Mouse (Mus musculus) spleen, adult 2 months (tissue): ENCODE data around the gene Susd3. TPM values are rescaled to one million over a fixed set of nuclear protein-coding genes. Genes with fewer than 3 reads are reported as not detected.
A peak's percentile ranks its signal among the peaks of the same experiment; 100 is the strongest.

ENCODE experiments used
- DNase-seq, 2 experiments: peaks; one replicate each; pipeline versions ENCODE4 v3.0.0 to v3.0.0-alpha.2; 2012 to 2021; ENCODE audit warnings: low spot score in 2 of 2, low read depth in 1 of 2
- H3K27ac ChIP-seq: fragments of 200-500 bp; 2 replicates; pipeline ENCODE4 v1.5.1; 2012; ENCODE audit warnings: low read length, inconsistent platforms; ENCODE audit not compliant: insufficient read depth
- H3K27me3 ChIP-seq: fragments of 200-500 bp; 2 replicates; pipeline ENCODE4 v1.6.1; 2012; ENCODE audit warnings: mild to moderate bottlenecking, moderate library complexity, low read length, inconsistent platforms; ENCODE audit not compliant: control insufficient read depth, insufficient read depth
- H3K36me3 ChIP-seq: fragments of 200-500 bp; 2 replicates; pipeline ENCODE4 v1.6.1; 2012; ENCODE audit warnings: mild to moderate bottlenecking, low read length, inconsistent platforms; ENCODE audit not compliant: control insufficient read depth, insufficient read depth
- H3K4me1 ChIP-seq: fragments of 200-500 bp; 2 replicates; pipeline ENCODE4 v1.6.1; 2011; ENCODE audit warnings: inconsistent platforms; ENCODE audit not compliant: control insufficient read depth, insufficient read depth, insufficient read length
- H3K4me3 ChIP-seq: fragments of 200-500 bp; 2 replicates; pipeline ENCODE4 v1.5.1; 2011; ENCODE audit warnings: mild to moderate bottlenecking, inconsistent platforms; ENCODE audit not compliant: insufficient read depth, insufficient read length; ENCODE audit errors: extremely low read depth
- CTCF ChIP-seq: fragments of 200-500 bp; IDR thresholded peaks from 2 replicates; pipeline ENCODE4 v1.5.1; 2011; ENCODE audit warnings: mild to moderate bottlenecking, inconsistent platforms; ENCODE audit not compliant: insufficient read depth, insufficient read length, insufficient replicate concordance; ENCODE audit errors: extremely low read depth
- POLR2A ChIP-seq: fragments of 200-500 bp; IDR thresholded peaks from 2 replicates; pipeline ENCODE4 v1.6.1; 2011; ENCODE audit warnings: low read depth, low read length, inconsistent platforms
- WGBS: fragments of 180-500 bp; shearing (Covaris S2); methylation state at CpG from one replicate; pipeline ENCODE4 v1.1.7; 2018; 5-methylcytosine and 5-hydroxymethylcytosine counted together
- polyA plus RNA-seq: library from polyadenylated mRNA; depleted of rRNA; stranded (reverse); fragments of >200 nt; gene quantifications from 2 replicates; pipeline ENCODE4 v1.2.3, GENCODE M21; 2012

Gene Susd3
- polyA plus RNA-seq, 1 experiment: 49.7 TPM

GRCm38 (mm10) chr13:49220912-49221311 lies 27.6 kb downstream of the Susd3 start:
- no peak for DNase-seq
- peaks cover 15% of the 10 kb centered on the region; the same call in 1 of the 2 replicates for H3K4me1 ChIP-seq
- no peaks in the 10 kb centered on the region for H3K36me3 ChIP-seq
- H3K27ac ChIP-seq: no peak overlapping the region
- WGBS: 70% methylated on average over 5 of the region's 5 CpGs
- H3K4me3 ChIP-seq: no peak overlapping the region
- TF ChIP-seq CTCF (no peak), POLR2A (no peak)
- no peaks in the 10 kb centered on the region for H3K27me3 ChIP-seq

- Histone ChIP-seq H3K27ac (no peak overlapping the region), H3K27me3 (no peaks in the 10 kb centered on the region), H3K36me3 (no peaks in the 10 kb centered on the region), H3K4me3 (no peak overlapping the region), H3K4me1 (peaks cover 16% of the 10 kb centered on the region; the same call in 1 of the 2 replicates)
- TF ChIP-seq POLR2A: no peak
- no peak for DNase-seq
- WGBS: 68% methylated on average over 4 of the region's 4 CpGs
Measured at GRCm38 (mm10) chr13:49219367-49219766, 29.1 kb downstream of the Susd3 start.

GRCm38 (mm10) chr13:49218651-49219050 lies 29.9 kb downstream of the Susd3 start:
- peaks cover 19% of the 10 kb centered on the region for H3K4me1 ChIP-seq
- no peak for DNase-seq
- H3K4me3 ChIP-seq: no peak overlapping the region
- H3K27me3 ChIP-seq: no peaks in the 10 kb centered on the region
- H3K36me3 ChIP-seq: no peaks in the 10 kb centered on the region
- no peak overlapping the region for H3K27ac ChIP-seq
- WGBS: 92% methylated on average over 3 of the region's 3 CpGs
- no peak for TF ChIP-seq CTCF
- TF ChIP-seq POLR2A: no peak

GRCm38 (mm10) chr13:49216808-49217561 lies 31.5 kb downstream of the Susd3 start:
- no peaks in the 10 kb centered on the region for H3K27me3 ChIP-seq
- TF ChIP-seq CTCF (no peak), POLR2A (no peak)
- 95% methylated on average over 9 of the region's 9 CpGs for WGBS
- no peak for DNase-seq
- H3K4me3 ChIP-seq: no peak overlapping the region
- H3K27ac ChIP-seq: no peak overlapping the region
- H3K36me3 ChIP-seq: no peaks in the 10 kb centered on the region
- H3K4me1 ChIP-seq: peaks cover 24% of the 10 kb centered on the region

- peak overlapping the region; percentile 66 for H3K4me3 ChIP-seq
- 4% methylated on average over 17 of the region's 17 CpGs for WGBS
Measured at GRCm38 (mm10) chr13:49216220-49216552, 32.3 kb downstream of the Susd3 start.

GRCm38 (mm10) chr13:49215504-49216219 lies 32.8 kb downstream of the Susd3 start, which contains the start of gene Card19:
TSS of gene Card19 (minus strand) at chr13:49216037.
- no peaks in the 10 kb centered on the region for H3K27me3 ChIP-seq
- H3K4me1 ChIP-seq: peaks cover 24% of the 10 kb centered on the region
- no peaks in the 10 kb centered on the region for H3K36me3 ChIP-seq
- peak; percentile 69 for TF ChIP-seq POLR2A
- TF ChIP-seq CTCF: no peak
- under 1% methylated on average over 75 of the region's 78 CpGs for WGBS
- peak within 1 kb of the TSS; percentile 66 for H3K4me3 ChIP-seq
- peak; percentile 93 to 99 for DNase-seq
- peak within 1 kb of the TSS; percentile 94 for H3K27ac ChIP-seq

More at GRCm38 (mm10) chr13:49216220-49216552, 32.3 kb downstream of the Susd3 start:
- DNase-seq: no peak
- no peaks in the 10 kb centered on the region for H3K27me3 ChIP-seq
- H3K27ac ChIP-seq: peak overlapping the region; percentile 94
- no peaks in the 10 kb centered on the region for H3K36me3 ChIP-seq
- TF ChIP-seq CTCF (no peak), POLR2A (no peak)
- H3K4me1 ChIP-seq: peaks cover 24% of the 10 kb centered on the region

- no peaks in the 10 kb centered on the region for H3K27me3 ChIP-seq
- TF ChIP-seq CTCF: no peak
- TF ChIP-seq POLR2A: no peak
- H3K36me3 ChIP-seq: no peaks in the 10 kb centered on the region
- H3K27ac ChIP-seq: peak overlapping the region; percentile 65; the same call in 1 of the 2 replicates
- H3K4me1 ChIP-seq: peaks cover 24% of the 10 kb centered on the region
- no peak for DNase-seq
- 14% methylated on average over 5 of the region's 5 CpGs for WGBS
- peak overlapping the region; percentile 66 for H3K4me3 ChIP-seq
Measured at GRCm38 (mm10) chr13:49215128-49215503, 33.4 kb downstream of the Susd3 start.
